Mouse (Mus musculus) activated CD4-positive, CD25-positive, alpha-beta regulatory T cell, adult 9 weeks (primary cell): ENCODE measurements around the gene Mrps18c. TPM values are rescaled to one million over a fixed set of nuclear protein-coding genes. Genes with fewer than 3 reads are reported as not detected.

Experiments used
- polyA plus RNA-seq: library from polyadenylated mRNA; unstranded; fragments of 100-300 nt; shearing (Covaris generic); gene quantifications from one replicate; pipeline ENCODE4 v1.2.1, GENCODE M21; 2017

Mrps18c gene
- polyA plus RNA-seq: 154 TPM

DNA sequence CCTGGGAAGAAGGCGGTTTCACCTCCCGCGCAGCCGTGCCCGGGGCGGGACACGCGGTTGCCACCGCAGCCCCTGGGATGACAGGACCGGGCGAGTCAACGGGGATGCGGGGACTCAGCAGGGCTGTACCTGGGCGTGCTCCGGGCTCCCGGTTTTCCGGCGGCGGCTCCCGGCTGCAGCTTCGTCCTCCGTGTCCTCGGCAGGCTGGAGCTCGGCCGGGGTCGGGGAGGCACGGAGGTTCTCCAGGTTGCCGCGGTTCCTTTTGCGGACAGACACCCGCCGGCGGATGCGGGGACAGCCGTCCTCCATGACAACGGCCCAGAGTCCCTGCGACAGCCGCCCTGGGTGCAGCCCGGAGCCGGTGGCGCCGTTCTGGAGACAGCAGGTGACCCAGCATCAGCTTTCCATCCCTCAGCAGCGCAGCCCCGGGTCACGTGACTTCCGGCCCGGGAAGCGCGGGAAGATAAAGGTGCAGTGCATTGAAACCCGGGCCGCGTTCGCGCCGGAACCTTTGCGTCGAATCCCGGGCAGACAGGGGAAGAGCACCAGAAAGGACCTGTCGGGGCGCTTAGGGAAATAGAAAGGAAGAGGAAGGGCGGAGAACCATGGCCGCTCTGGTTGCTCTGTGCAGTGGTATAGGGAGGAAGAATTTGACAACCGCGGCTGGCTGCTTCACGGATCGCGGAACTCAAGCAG is at the start of gene Mrps18c, which contains the start of gene Helq:
Gene Mrps18c (plus strand): TSS at position 463 of the 696 bp plus-strand sequence.
Gene Helq (minus strand): TSS at position 434 of the 696 bp plus-strand sequence.

DNA sequence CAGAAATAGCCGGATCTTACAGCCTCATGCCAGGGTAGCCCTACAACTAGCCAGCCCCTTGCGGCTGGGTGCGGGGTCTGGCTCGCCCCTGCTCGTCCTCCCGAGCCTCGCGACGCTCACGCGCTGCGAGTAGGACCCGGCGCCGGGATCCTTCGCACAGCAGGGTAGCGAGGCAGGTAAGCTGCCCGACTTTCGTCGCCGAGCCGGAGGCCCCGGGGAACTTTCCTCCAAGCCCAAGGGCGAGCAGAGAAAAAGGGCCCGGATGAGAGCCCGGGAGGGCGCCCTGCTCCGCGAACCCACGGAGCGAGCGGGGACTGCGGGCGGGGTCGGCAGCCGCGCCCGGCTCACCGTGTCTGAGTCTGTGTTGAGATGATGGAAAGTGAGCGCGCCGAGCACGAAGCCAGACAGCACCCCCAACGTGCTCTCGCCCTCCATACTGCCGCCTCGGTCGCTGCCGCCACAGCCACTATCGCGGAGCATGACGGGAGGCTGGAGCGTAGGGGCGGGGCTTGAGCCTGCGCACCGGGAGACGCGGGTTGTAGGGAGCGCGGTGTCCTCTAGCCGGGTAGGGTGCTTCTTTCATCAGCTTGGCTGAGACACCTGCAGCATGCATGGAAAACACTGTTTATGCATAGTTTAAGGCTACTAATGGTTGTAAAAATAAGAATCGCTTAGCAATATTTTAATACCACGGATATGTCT is 22.2 kb downstream of the Mrps18c start, which contains the start of gene Abraxas1:
Gene Abraxas1 (minus strand): TSS at position 483 of the 702 bp plus-strand sequence.

DNA sequence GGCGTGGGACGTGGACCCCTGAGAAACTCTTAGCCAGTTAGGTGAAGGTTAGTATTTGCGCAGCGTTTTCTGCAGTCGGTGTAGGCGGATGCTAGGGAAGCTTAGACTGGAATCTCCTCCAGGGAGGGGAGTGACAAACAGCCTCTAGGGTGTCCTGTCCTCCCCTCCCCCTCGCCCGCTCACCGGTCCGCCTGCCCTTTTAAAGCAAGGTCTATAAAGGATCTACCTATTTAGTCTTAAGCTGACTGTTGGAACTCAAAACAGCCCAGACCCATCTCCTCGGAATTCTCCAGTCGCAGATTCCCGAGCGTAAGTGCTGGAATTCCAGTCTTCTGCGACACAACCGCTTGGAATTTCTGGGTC is 47.0 kb downstream of the Mrps18c start, which contains the start of gene Gpat3:
Gene Gpat3 (plus strand): TSS at position 229 of the 363 bp plus-strand sequence.

Other genes starting within 250 kb of the Mrps18c start
- 39.6 TPM for gene Plac8, start 226.4 kb upstream of the Mrps18c start, polyA plus RNA-seq
- gene Coq2, start 123.5 kb upstream of the Mrps18c start, polyA plus RNA-seq: 5.3 TPM
- gene Hpse, start 78.9 kb upstream of the Mrps18c start, polyA plus RNA-seq: 1.1 TPM
- 26.9 TPM for gene Helq, start within 50 bp of the Mrps18c start, polyA plus RNA-seq
- 25.3 TPM for gene Abraxas1, start 22.3 kb downstream of the Mrps18c start, polyA plus RNA-seq
- gene Gpat3, start 47.1 kb downstream of the Mrps18c start, polyA plus RNA-seq: 1.2 TPM